Mouse (Mus musculus) heart, adult 8-10 months (tissue): Measurements from ENCODE around the gene Slc16a13. TPM values are rescaled to one million over a fixed set of nuclear protein-coding genes. Genes with fewer than 3 reads are reported as not detected.
A peak's percentile ranks its signal among the peaks of the same experiment; 100 is the strongest.
"Not testable (repeated sequence)": the region's sequence is repeated elsewhere in the genome, so short reads cannot be mapped to it uniquely, and the experiment has no call there.

Experiments
- DNase-seq: peaks from one replicate; pipeline ENCODE4 v3.0.0; 2022; ENCODE audit warnings: low spot score
- microRNA-seq: library from miRNA; unstranded; fragments of <30 nt; microRNA quantifications from one replicate; pipeline ENCODE4 v1.2.0, GENCODE M21; 2022
- total RNA-seq, 4 experiments: library from RNA; stranded (reverse); gene quantifications; 2 replicates each; pipeline ENCODE4 v1.2.4; 2022

Gene Slc16a13
- total RNA-seq, 4 experiments from 2014 or later = 2.5 to 3.6 (median 3.4) TPM

DNA sequence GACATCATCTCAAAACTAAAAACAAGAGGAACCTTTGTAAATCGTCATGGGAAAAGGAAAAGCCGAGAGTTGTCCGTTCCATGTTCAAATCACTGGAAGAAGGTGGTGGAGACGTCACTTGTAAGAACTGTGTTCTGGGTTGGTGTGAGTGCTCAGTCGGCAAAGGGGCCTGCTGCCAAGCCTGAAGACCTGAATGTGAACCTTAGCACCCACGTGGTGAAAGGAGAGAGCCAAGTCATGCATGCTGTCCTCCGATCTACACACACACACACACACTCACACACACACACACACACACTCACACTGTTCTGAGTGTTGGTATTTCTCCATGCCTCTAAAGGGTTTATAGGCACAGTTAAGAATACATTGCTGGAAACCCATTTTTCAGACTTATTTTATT lies 49.7 kb downstream of the Slc16a13 start:
- DNase-seq = no peak

DNA sequence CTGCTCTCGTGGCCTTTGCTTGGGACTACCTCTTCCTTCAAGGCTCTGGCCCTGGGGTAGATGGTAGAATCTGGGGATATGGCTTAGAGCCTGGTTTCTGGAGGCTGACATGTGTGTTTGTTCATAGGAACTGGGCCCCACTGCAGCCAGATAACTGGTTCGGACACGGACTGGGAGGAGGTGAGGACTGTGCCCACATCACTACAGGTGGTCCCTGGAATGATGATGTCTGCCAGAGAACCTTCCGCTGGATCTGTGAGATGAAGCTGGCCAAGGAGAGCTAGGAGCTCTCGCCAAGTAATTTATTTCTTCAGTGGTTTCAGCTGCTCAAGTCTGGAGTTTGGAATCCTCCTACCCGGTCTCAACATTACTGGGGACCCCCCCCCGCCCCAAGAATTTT lies 50.6 kb downstream of the Slc16a13 start:
- DNase-seq = no peak

DNA sequence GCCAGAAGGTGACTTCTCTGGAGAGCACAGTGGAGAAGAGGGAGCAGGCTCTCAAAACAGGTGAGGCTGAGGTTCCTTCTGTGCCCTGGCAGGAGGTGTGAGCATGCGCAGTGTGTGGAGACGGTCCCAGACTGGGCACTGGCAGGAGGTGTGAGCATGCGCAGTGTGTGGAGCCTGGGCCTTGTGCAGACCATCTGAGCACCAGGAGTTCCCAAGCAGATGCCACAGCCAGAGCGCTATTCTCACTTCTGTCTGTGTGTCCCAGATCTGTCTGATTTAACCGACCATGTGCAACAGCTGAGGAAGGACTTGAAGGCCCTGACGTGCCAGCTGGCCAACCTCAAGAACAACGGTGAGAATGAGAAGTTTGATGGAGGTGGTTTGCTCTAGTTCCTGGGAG lies 51.4 kb downstream of the Slc16a13 start:
- DNase-seq = not testable (repeated sequence)

DNA sequence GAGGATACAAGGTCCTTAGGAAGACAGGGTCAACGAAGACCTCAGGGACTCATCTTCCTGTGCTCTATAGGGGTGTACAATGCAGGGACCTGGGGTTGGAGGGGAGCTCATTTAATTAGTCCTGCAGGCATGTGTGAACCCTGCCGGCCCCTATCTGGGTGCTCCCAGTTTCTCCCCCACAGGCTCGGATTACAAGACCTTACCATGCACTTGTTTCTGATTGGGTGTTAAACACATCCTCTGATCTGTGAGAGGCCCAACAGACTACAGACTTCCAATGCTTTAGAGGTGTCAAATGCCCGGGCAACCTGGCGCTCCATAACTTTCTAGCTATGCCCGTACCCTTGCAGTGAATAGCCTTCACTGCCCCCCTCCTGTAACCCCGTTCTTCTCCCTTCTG lies 52.7 kb downstream of the Slc16a13 start:
- DNase-seq = no peak

Small RNA genes lying within 50 kb of the gene (microRNA-seq; reads per million reads assigned to microRNA genes)
- gene Mir195a (3,635 reads per million, percentile 91 among the genes with 10 or more reads in this experiment), gene Mir497 (not detected), gene Mir497b (not detected)

Other genes starting within 250 kb of the Slc16a13 start
- 100 to 1,000 TPM; 144 to 172 (median 168) TPM for gene Ctdnep1, start 239.9 kb downstream of the Slc16a13 start, total RNA-seq
- gene Elp5, start 238.5 kb downstream of the Slc16a13 start, total RNA-seq = 10 to 100 TPM; 41.7 to 57.3 (median 48.1) TPM
- gene Gabarap, start 229.9 kb downstream of the Slc16a13 start, total RNA-seq = 100 to 1,000 TPM; 287 to 342 (median 325) TPM
- 10 to 100 TPM; 21.0 to 24.9 (median 23.6) TPM for gene Phf23, start 225.3 kb downstream of the Slc16a13 start, total RNA-seq
- gene Dvl2, start 220.5 kb downstream of the Slc16a13 start, total RNA-seq = 1 to 10 TPM; 4.0 to 6.4 (median 5.1) TPM
- gene Acadvl, start 205.7 kb downstream of the Slc16a13 start, total RNA-seq = 1,000 to 10,000 TPM; 1,233 to 1,415 (median 1,285) TPM
- 1 to 10 TPM; 3.9 to 6.3 (median 5.2) TPM for gene Dlg4, start 204.1 kb downstream of the Slc16a13 start, total RNA-seq
- gene Asgr1, start 167.0 kb downstream of the Slc16a13 start, total RNA-seq = not detected
- under 1 TPM in 1 of 4 experiments, not detected in 3; 0.34 TPM for gene Asgr2, start 128.4 kb downstream of the Slc16a13 start, total RNA-seq
- 1 to 10 TPM; 2.6 to 4.5 (median 3.2) TPM for gene Mgl2, start 90.7 kb downstream of the Slc16a13 start, total RNA-seq
- 1 to 10 TPM; 1.7 to 4.2 (median 3.2) TPM for gene Clec10a, start 64.9 kb downstream of the Slc16a13 start, total RNA-seq
- 1 to 10 TPM in 1 of 4 experiments, under 1 TPM in 3; 0.38 to 2.8 (median 0.68) TPM for gene Slc16a11, start 8.3 kb downstream of the Slc16a13 start, total RNA-seq
- 10 to 100 TPM in 3 of 4 experiments, 1 to 10 TPM in 1; 5.9 to 22.0 (median 17.3) TPM for gene Bcl6b, start 8.7 kb upstream of the Slc16a13 start, total RNA-seq
- 10 to 100 TPM; 22.2 to 31.6 (median 29.0) TPM for gene 0610010K14Rik, start 16.9 kb upstream of the Slc16a13 start, total RNA-seq
- 1 to 10 TPM; 1.2 to 2.7 (median 2.4) TPM for gene Gm21988, start 18.8 kb upstream of the Slc16a13 start, total RNA-seq
- gene Rnasek, start 18.8 kb upstream of the Slc16a13 start, total RNA-seq = 100 to 1,000 TPM in 2 of 4 experiments, 10 to 100 TPM in 2; 91.2 to 119 (median 96.3) TPM
- gene Alox12, start 34.3 kb upstream of the Slc16a13 start, total RNA-seq = 1 to 10 TPM; 2.6 to 4.0 (median 3.1) TPM
- gene Alox12e, start 101.6 kb upstream of the Slc16a13 start, total RNA-seq = not detected
- 10 to 100 TPM in 1 of 4 experiments, 1 to 10 TPM in 1, under 1 TPM in 2; 0.25 to 79.7 (median 1.2) TPM for gene Alox15, start 131.0 kb upstream of the Slc16a13 start, total RNA-seq
- gene Pelp1, start 189.0 kb upstream of the Slc16a13 start, total RNA-seq = 10 to 100 TPM; 19.1 to 23.0 (median 20.6) TPM
- gene Arrb2, start 211.6 kb upstream of the Slc16a13 start, total RNA-seq = 10 to 100 TPM in 2 of 4 experiments, 1 to 10 TPM in 2; 9.0 to 10.9 (median 9.9) TPM
- gene Med11, start 230.9 kb upstream of the Slc16a13 start, total RNA-seq = 10 to 100 TPM in 1 of 4 experiments, 1 to 10 TPM in 3; 5.9 to 10.6 (median 6.9) TPM
- 1 to 10 TPM; 1.1 to 2.7 (median 1.9) TPM for gene Zmynd15, start 238.4 kb upstream of the Slc16a13 start, total RNA-seq
- 10 to 100 TPM in 1 of 4 experiments, 1 to 10 TPM in 3; 8.4 to 10.3 (median 9.6) TPM for gene Cxcl16, start 238.9 kb upstream of the Slc16a13 start, total RNA-seq